Comparison of ENCODE assay signal across 41 mouse cellular contexts in the genomic region with DNA sequence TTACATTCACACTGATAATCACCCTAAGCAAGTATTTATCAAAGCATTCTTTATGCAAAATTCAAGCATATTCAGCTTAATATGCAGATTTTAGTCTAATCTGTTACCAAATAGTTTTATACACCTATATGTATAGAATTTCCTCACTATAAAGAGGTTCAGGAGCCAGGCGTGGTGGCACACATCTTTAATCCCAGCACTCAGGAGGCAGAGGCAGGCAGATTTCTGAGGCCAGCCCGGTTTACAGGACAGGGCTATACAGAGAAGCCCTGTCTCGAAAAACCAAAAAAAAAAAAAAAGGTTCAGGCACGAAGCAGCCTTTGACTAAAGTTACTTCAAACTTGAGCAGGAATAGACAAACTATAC. TPM values are rescaled to one million over a fixed set of nuclear protein-coding genes. Genes with fewer than 3 reads are reported as not detected.
"Had no signal": no experiment of that assay in that cellular context is flagged by ENCODE, and none has a peak within 500 bp of the region (broad histone marks: within the 10 kb centered on the region; RNA-seq: fewer than 3 reads in every experiment).

No protein-coding gene starts in this region.

- ATAC-seq: hindbrain, embryonic 16.5 days; inflammation-experienced regulatory T-cells, adult 6 months; intestine, embryonic 15.5 days had no signal

- H3K4me3 ChIP-seq: gastrocnemius, adult 2 months; heart, adult 2 months; heart, embryonic 13.5 days; heart, embryonic 15.5 days; hindbrain, embryonic 10.5 days; hindbrain, embryonic 12.5 days; intestine, embryonic 15.5 days; kidney, embryonic 15.5 days; limb, embryonic 12.5 days; liver, embryonic 13.5 days had no signal

- H3K4me2 ChIP-seq: heart, embryonic 11.5 days; heart, embryonic 13.5 days; heart, embryonic 15.5 days; hindbrain, embryonic 12.5 days; hindbrain, embryonic 14.5 days; intestine, embryonic 15.5 days; kidney, embryonic 15.5 days; limb, embryonic 12.5 days; liver, embryonic 11.5 days; liver, embryonic 13.5 days had no signal

- DNase-seq: gastrocnemius, adult 2 months; gastrocnemius, postnatal 10 days; gastrocnemius, postnatal 25 days; heart, adult 2 months; heart, postnatal 14 days; heart, postnatal 4 days; kidney, adult 11 months; kidney, adult 2 months; kidney, adult 9 months; kidney, postnatal 14 days; kidney, postnatal 36 days; layer of hippocampus, adult 9-11 months; layer of hippocampus, postnatal 36 days; left cerebral cortex, postnatal 4 days; liver; liver, embryonic 13.5 days had no signal

- H3K9me3 ChIP-seq: heart, embryonic 13.5 days; heart, embryonic 15.5 days; hindbrain, embryonic 10.5 days; hindbrain, embryonic 12.5 days; intestine, embryonic 15.5 days; kidney, embryonic 15.5 days; limb, embryonic 12.5 days; liver, embryonic 13.5 days had no signal

- H3K27ac ChIP-seq: gastrocnemius, adult 2 months; heart, adult 2 months; heart, embryonic 13.5 days; heart, embryonic 15.5 days; hindbrain, embryonic 10.5 days; hindbrain, embryonic 12.5 days; hindbrain, embryonic 14.5 days; intestine, embryonic 15.5 days; kidney, embryonic 15.5 days; kidney, postnatal 0 days; limb, embryonic 12.5 days; liver, embryonic 13.5 days had no signal

- H3K9ac ChIP-seq: heart, embryonic 13.5 days; heart, embryonic 15.5 days; hindbrain, embryonic 12.5 days; hindbrain, embryonic 14.5 days; intestine, embryonic 15.5 days; kidney, embryonic 15.5 days; limb, embryonic 12.5 days; liver, embryonic 13.5 days had no signal

RNA-seq across cellular contexts. Expression of a gene that starts 4.6 kb away (rescaled TPM):
- total RNA-seq: granulocyte monocyte progenitor cell, adult 5-6 weeks had no signal
- polyA plus RNA-seq: inflammation-experienced regulatory T-cells, adult 6 months had no signal

RNA-seq across cellular contexts. Expression of a gene that starts 51.6 kb away (rescaled TPM):
- total RNA-seq: gastrocnemius, adult 2 months; gastrocnemius, postnatal 10 days; gastrocnemius, postnatal 25 days; gastrocnemius, postnatal 4 days; granulocyte monocyte progenitor cell, adult 5-6 weeks; heart, adult 2 months; heart, postnatal 14 days; heart, postnatal 4 days; layer of hippocampus, adult 18-20 months; layer of hippocampus, adult 8-10 months; layer of hippocampus, postnatal 14 days; layer of hippocampus, postnatal 36 days; left cerebral cortex, adult 18-20 months; left cerebral cortex, adult 8-10 months; left cerebral cortex, postnatal 10 days; left cerebral cortex, postnatal 25 days; left cerebral cortex, postnatal 4 days had no signal
- polyA plus RNA-seq: frontal cortex, adult 2 months; heart, adult 2 months; heart, embryonic 11.5 days; heart, embryonic 13.5 days; heart, postnatal 0 days; inflammation-experienced regulatory T-cells, adult 6 months; kidney, adult 2 months; kidney, postnatal 0 days; large intestine, adult 2 months; liver, embryonic 11.5 days; liver, embryonic 13.5 days had no signal
